Mouse (Mus musculus): Measurements from ENCODE around the gene Pbx1.
A peak's percentile ranks its signal among the peaks of the same experiment; 100 is the strongest.

The Pbx1 gene

GRCm38 (mm10) chr1:168299928-168300365 is 132.1 kb downstream of the Pbx1 start:
- DNase-seq (ENCODE audit: low spot score in 2 of 2) = no peak

GRCm38 (mm10) chr1:168299181-168299580 is 132.9 kb downstream of the Pbx1 start:
- DNase-seq (ENCODE audit: low spot score in 2 of 2) = no peak

- DNase-seq (ENCODE audit: low spot score in 2 of 2) = no peak
Measured at GRCm38 (mm10) chr1:168296290-168296689, 135.8 kb downstream of the Pbx1 start.

GRCm38 (mm10) chr1:168295782-168296181 is 136.3 kb downstream of the Pbx1 start:
- no peak for DNase-seq (ENCODE audit: low spot score in 2 of 2)

GRCm38 (mm10) chr1:168293673-168294072 is 138.4 kb downstream of the Pbx1 start:
- no peak for DNase-seq (ENCODE audit: low spot score in 2 of 2)

- DNase-seq (ENCODE audit: low spot score in 2 of 2) = no peak
Measured at GRCm38 (mm10) chr1:168292106-168292505, 140.0 kb downstream of the Pbx1 start.

GRCm38 (mm10) chr1:168291643-168292040 is 140.4 kb downstream of the Pbx1 start:
- DNase-seq (ENCODE audit: low spot score in 2 of 2) = no peak

GRCm38 (mm10) chr1:168291001-168291642 is 140.9 kb downstream of the Pbx1 start:
- DNase-seq (ENCODE audit: low spot score in 2 of 2) = no peak

- DNase-seq (ENCODE audit: low spot score in 2 of 2) = no peak
Measured at GRCm38 (mm10) chr1:168290236-168290985, 141.7 kb downstream of the Pbx1 start.

- no peak for DNase-seq (ENCODE audit: low spot score in 2 of 2)
Measured at GRCm38 (mm10) chr1:168288891-168289545, 143.1 kb downstream of the Pbx1 start.

GRCm38 (mm10) chr1:168287843-168288591 is 144.1 kb downstream of the Pbx1 start:
- DNase-seq (ENCODE audit: low spot score in 2 of 2) = peak in 1 of 2 experiments; percentile 16

GRCm38 (mm10) chr1:168286862-168287650 is 145.0 kb downstream of the Pbx1 start:
- no peak for DNase-seq (ENCODE audit: low spot score in 2 of 2)

GRCm38 (mm10) chr1:168284566-168285141 is 147.4 kb downstream of the Pbx1 start:
- DNase-seq (ENCODE audit: low spot score in 2 of 2) = no peak

GRCm38 (mm10) chr1:168283841-168284565 is 148.1 kb downstream of the Pbx1 start:
- no peak for DNase-seq (ENCODE audit: low spot score in 2 of 2)

- no peak for DNase-seq (ENCODE audit: low spot score in 2 of 2)
Measured at GRCm38 (mm10) chr1:168283421-168283820, 148.6 kb downstream of the Pbx1 start.

GRCm38 (mm10) chr1:168275678-168276077 is 156.4 kb downstream of the Pbx1 start:
- no peak for DNase-seq (ENCODE audit: low spot score in 2 of 2)

- DNase-seq (ENCODE audit: low spot score in 2 of 2) = no peak
Measured at GRCm38 (mm10) chr1:168274296-168274695, 157.8 kb downstream of the Pbx1 start.

GRCm38 (mm10) chr1:168272091-168272490 is 160.0 kb downstream of the Pbx1 start:
- no peak for DNase-seq (ENCODE audit: low spot score in 2 of 2)

GRCm38 (mm10) chr1:168271207-168271606 is 160.9 kb downstream of the Pbx1 start:
- no peak for DNase-seq (ENCODE audit: low spot score in 2 of 2)
